Mouse (Mus musculus) subcutaneous adipose tissue, adult 2 months (tissue): ENCODE results near the gene Uap1. TPM values are rescaled to one million over a fixed set of nuclear protein-coding genes. Genes with fewer than 3 reads are reported as not detected.

Source experiments
- polyA plus RNA-seq: library from polyadenylated mRNA; depleted of rRNA; stranded (reverse); fragments of >200 nt; gene quantifications from 2 replicates; pipeline ENCODE4 v1.2.3, GENCODE M21; 2012; ENCODE audit warnings: low replicate concordance; rRNA removed

Gene Uap1
- 24.8 and 45.5 TPM in 2 replicates for polyA plus RNA-seq

DNA sequence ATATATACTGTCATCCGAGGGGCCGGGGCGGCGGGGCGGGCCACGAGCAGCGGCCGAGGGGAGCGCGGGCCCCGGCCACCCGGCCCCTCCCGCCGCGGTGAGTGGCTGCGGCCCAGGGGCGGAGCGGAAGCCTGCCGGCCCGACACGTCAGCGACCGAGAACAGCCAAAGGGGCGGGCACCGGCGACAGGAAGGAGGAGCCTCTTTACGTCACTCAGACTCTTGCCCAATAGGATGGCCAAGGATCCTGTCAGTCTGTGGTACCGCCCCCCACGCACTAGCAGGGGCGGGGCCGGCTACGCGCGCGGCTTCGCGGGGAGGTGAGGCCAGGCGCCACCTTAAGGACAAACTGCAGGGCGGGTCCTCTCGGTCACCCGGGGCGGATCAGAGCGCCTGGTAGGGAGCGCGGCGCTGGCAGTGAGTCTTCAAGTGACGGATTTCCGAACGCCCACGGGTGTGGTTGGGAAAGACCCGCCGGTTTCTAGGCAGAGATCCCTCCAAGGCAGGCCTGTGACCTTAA lies at the start of gene Uap1:
TSS of gene Uap1 (minus strand) at position 144 of the 519 bp plus-strand sequence.

DNA sequence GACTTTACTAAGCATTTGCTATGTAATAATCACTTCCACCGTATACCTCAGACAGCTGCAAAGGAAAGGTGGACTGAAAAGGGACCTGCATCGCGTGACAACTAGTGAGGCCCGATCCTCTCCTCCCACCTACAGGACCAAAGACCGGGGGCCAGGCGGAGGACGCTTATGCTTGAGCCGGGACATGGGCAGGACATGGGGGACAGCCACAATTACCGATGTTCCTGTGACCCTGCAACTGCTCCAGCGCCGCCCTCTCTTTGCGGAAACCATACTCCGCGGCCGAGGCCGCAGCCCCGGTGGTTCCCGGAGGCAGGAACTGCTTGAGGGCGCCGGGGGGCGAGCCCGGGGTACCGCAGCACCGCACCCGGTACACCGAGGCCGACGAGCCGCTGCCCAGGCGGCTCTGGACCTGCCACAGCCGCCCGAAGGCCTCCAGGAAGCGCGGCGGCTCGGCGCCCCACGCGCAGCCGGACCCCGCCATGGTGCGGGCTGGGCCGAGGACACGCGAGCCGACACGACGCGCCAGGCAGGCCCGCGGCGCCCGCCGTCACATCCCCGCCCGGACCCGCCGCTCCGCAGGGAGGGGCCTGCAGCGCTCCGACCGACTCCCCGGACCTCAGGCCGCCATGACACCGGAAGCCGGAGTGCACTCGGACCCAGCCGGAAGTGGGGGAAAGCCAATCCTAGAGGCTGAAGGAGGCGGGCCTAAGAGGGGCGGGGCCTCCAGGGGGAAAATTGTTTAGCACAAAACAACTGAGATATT lies 40.2 kb upstream of the Uap1 start, which contains the start of gene Uhmk1:
TSS of gene Uhmk1 (minus strand) at position 641 of the 766 bp plus-strand sequence.

DNA sequence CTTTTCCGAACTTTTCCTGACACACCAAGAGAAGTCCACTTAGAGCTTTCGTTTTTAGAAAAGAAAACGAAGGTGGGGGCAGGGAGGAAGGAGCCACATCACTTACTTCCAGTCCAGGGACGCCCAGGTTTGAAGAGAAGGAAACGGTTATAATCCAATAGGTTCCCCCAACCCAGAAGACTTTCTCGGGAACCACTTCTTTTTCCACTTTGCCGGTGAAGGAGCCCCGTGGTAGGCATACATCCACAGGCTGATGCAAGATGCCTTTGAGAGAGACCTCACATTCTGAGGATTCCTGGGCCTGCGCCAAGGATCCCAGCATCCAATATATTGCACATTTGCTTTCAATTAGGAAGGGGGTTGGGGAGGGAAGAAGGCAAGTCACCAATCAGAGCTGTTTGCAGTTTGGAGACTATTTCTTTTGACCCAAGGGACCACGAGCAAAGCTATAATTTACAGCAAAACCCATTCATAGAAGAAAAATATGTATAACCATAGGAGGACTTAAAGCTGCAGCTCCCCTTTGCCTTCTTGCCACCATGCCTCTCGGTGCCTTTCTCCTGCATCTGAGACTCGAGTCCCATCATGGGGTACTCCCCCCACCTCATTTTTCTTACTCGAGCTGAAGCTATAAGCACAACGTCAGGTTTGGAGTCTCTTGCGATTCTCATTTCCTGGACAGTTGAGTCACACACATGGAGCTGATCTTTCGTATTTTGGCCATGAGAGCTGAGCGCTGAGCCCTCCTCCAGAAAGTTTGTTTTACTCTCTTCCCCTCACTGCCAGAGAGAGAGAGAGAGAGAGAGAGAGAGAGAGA lies 64.0 kb downstream of the Uap1 start, which contains the start of gene Ddr2:
TSS of gene Ddr2 (minus strand) at position 247 of the 817 bp plus-strand sequence.

Other genes with a start within 250 kb of the Uap1 start
- gene Ccdc190, start 246.3 kb downstream of the Uap1 start, polyA plus RNA-seq = 0.10 TPM in 1 of 2 replicates, not detected in the other
- gene Hsd17b7, start 205.7 kb downstream of the Uap1 start, polyA plus RNA-seq = 4.6 and 9.4 TPM in 2 replicates
- 42.5 and 91.1 TPM in 2 replicates for gene Ddr2, start 64.2 kb downstream of the Uap1 start, polyA plus RNA-seq
- 16.0 and 16.1 TPM in 2 replicates for gene Uhmk1, start 40.4 kb upstream of the Uap1 start, polyA plus RNA-seq
- 0.04 and 0.31 TPM in 2 replicates for gene Sh2d1b2, start 57.8 kb upstream of the Uap1 start, polyA plus RNA-seq
- 0.26 and 1.3 TPM in 2 replicates for gene Sh2d1b1, start 102.4 kb upstream of the Uap1 start, polyA plus RNA-seq
- 8.6 and 8.8 TPM in 2 replicates for gene Gm7694, start 131.4 kb upstream of the Uap1 start, polyA plus RNA-seq
- not detected in 2 replicates for gene Spata46, start 133.8 kb upstream of the Uap1 start, polyA plus RNA-seq